Mouse (Mus musculus) monocyte, adult 5-6 weeks (primary cell): Measurements from ENCODE around the gene Dus3l. TPM values are rescaled to one million over a fixed set of nuclear protein-coding genes. Genes with fewer than 3 reads are reported as not detected.
A peak's percentile ranks its signal among the peaks of the same experiment; 100 is the strongest.

Experiments
- ATAC-seq: fragments of 153-309, 156-312 bp; replicated peaks from 2 replicates; pipeline ENCODE4 v1.8.0; 2017; ENCODE audit warnings: mild to moderate bottlenecking; ENCODE audit not compliant: low TSS enrichment, insufficient number of reproducible peaks, severe bottlenecking, poor library complexity, low FRiP score
- total RNA-seq: library from RNA; stranded (forward); fragments of 200-1000, 200-491, 200-594 nt; gene quantifications from 3 replicates; pipeline ENCODE4 v1.2.3, GENCODE M21; 2017

Gene Dus3l
- total RNA-seq, 1 experiment from 2014 or later = 15.0 TPM

DNA sequence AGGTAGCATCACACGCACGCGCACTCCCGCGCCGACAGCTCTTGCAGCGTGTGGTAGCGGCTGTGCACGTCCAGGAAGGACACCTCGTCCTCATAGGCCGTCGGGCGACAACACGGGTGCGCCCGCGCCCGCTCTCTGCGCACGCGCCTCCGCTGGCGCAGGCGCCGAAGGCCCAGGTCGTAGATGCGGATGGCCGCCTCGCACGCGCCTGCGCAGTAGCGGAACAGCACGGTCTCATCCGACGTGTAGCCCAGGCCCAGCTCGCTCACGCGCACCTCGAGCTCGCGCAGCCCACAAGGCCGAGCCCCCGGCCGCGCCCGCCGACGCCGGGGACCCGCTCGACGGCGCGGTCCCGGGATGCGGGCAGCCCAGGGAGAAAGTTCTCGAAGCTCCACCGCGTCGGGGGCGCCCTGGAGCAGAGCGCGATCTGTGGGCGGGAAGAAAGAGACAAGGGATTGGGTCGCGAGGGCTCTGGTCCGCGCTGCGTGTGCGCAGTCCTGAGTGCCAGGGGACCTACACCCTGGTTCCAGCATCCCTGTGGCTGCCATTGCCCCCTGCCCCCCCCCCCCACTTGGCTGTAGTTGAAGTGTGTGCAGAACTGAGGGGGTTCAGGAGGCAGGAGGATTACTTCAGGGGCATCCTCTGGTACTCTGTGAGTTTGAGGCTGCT is 13.0 kb upstream of the Dus3l start:
- no peak for ATAC-seq

- ATAC-seq = no peak
These were observed 11.1 kb upstream of the Dus3l start for GRCm38 (mm10) chr17:56753452-56753851.

- no peak for ATAC-seq
These were observed 10.0 kb upstream of the Dus3l start for GRCm38 (mm10) chr17:56754271-56755185.

GRCm38 (mm10) chr17:56756703-56757399 is 7.7 kb upstream of the Dus3l start:
- ATAC-seq = no peak

DNA sequence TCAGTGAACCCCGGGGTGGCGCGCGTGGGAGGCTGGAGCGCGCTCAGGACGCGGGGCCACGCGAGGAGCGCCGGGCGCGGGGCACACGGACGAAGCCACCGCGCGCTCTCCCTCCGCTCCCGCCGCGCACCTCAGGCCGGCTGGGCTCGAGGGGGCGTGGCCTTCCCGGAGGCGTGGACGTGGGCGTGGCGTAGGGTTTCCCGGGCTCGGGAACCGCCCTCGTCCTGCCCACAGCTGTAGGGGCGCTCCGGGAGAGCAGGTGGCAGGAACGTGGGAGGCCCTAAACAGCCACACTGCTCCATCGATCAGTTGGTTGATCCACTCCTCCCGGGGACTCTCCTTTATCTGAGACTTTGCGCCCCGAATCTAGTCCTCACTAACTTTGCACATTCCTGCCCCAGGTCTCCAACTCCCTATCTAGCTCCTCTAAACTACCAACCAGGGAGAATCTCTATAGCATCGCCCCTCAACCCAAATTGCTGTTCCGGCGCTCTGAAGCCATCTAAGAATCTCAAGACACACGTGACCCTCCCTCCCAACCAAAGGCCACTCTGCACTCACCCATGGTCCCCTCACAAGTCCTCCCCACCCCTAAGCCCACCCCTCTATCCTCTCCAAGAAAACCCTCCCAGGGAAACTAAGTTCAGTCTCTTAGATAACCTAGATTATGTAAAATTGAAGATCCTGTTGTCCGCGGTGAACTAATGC is 7.0 kb upstream of the Dus3l start, which contains the start of gene Nrtn:
TSS of gene Nrtn (minus strand) at position 115 of the 708 bp plus-strand sequence.
- no peak for ATAC-seq

GRCm38 (mm10) chr17:56758132-56758531 is 6.4 kb upstream of the Dus3l start:
- no peak for ATAC-seq

GRCm38 (mm10) chr17:56759261-56759660 is 5.3 kb upstream of the Dus3l start:
- no peak for ATAC-seq

DNA sequence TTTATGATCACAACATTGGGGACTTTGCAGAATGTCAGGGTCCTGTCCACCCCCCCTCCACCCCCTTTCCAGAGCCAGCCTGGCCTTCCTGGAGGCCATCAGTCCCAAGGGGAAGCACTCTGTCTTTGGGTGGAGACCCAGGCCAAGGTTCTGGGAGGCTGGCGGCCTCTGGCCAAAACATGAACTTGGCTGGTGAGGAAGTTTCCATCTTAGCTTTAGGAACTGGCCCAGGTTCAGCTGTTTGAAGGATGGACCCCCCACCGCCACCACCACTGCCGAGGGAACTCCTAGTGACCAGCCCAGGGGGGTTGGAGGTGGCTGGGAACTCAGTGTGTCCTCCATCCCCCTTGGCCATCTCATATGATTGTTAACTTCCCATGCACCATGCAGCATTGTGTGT is 3.5 kb upstream of the Dus3l start:
- ATAC-seq = no peak

DNA sequence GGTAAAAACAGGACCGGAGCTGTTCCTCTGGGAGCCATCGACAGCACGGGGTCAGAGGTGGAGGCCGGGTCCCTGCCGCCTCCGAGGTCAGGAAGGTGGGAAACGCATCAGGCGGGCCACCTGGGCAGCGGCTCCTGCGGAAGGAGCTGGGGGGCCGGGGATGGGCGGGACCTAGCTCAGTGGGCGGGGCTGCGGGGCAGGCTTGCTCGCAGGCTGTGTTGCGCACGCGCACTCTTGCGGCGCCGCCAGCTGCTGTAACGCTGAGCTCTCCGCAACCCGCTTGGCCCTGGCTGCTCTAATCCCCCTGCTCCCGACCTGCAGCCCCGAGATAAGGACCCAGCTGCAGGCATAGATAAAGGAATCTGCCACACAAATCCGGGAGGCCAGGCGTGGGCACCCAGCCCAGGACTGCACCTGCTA is 2.6 kb upstream of the Dus3l start:
- 0 out of 2 replicates have a peak, but pooled peaks have one; percentile 2 for ATAC-seq

DNA sequence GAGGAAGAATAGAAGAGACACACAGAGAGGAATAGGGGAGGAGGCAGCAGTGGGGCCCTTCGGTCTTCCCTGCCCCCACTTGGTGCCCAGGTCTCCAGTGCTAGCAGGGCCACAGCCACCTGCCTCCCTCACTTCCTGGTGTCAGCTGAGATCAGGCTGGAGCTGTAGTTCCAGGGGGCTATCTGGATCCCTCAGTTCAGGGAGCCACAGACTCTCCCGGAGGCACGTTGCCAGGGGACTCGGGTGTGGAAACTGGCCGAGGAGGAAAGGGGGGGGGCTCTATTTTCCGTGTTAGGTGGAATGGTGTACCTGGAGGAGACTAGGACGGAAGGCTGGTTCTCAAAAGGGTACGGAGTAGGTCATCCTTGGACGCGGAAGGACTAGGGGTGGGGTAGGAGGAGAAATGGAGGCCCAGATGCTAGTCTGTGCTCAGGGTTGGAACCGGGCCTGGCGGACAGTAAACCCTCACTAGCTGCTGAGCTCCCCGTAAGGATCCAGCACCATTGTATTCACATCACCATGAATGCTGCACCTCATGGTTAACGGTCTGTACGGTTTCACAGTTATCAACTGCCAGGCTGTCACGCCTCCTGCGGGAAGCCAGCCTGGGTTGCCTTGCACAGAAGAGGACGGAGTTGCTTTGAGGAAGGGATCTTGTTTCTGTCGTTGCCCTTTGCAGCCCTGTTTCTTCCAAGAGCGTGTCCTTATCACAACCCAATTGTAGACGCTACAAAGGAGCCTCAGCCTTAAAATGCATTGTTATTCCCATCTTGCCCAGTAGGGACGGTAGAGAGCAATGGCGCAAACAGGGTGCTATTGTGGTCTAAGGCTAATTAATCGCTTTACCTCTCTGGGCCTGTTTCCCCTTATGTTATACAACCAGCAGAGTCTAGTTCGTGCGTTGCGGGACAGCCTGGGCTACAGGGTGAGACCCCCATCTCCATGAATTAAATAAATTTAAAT is 1.5 kb upstream of the Dus3l start:
- ATAC-seq = peak; percentile 15; the same call in 1 of the 2 replicates

GRCm38 (mm10) chr17:56763741-56764250 is 761 bp upstream of the Dus3l start:
- no peak for ATAC-seq

DNA sequence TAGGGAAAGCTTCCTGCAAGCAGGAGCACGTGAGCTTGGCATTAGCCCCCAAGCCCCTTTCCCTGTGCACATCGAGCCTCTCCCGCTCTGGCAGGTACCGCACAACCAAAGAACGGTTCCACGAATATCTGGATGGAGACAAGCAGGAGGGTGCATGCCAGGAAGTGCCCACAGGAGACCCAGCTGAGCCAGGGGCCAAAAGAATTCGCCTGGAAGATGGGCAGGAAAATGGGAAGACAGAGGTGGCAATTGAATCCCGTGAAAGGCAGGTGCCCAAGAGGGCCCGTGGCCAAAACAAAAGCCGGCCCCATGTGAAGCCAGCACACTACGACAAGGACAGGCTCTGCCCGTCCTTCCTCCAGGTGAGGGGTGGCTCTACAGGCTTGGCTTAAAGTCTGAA is 874 bp downstream of the Dus3l start:
- ATAC-seq = no peak

DNA sequence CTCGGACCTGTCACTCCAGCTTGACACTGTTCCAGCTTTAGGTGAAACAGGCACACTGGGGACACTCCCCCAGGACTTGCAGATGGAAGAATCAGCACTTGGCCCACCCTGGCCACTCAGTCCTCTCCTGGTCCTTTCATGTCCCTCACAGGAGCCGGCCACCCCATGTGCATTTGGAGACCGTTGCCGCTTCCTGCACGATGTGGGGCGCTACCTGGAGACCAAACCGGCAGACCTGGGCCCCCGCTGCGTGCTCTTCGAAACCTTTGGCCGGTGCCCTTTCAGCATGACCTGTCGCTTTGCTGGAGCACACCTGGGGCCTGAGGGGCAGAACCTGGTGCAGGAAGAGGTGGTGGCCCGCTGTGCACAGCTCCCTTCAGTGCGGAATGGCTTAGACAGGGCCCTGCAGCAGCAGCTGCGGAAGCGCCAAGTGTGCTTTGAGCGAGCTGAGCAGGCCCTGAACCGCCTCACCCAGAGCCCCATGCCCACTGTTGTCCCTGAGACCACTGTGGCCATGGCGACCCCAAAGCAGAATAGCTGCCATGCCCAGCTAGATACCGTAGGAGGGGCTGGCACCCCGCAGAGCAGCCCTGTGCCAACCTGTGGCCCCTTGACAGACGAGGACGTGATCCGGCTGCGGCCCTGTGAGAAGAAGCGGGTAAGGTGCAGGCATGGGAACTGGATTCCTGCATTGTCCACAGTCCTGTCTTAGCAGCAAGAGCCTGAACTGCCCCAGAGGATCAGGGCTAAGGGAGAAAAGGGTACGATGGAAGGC is 2.3 kb downstream of the Dus3l start:
- ATAC-seq = no peak

GRCm38 (mm10) chr17:56767531-56768135 is 3.1 kb downstream of the Dus3l start:
- ATAC-seq = no peak

DNA sequence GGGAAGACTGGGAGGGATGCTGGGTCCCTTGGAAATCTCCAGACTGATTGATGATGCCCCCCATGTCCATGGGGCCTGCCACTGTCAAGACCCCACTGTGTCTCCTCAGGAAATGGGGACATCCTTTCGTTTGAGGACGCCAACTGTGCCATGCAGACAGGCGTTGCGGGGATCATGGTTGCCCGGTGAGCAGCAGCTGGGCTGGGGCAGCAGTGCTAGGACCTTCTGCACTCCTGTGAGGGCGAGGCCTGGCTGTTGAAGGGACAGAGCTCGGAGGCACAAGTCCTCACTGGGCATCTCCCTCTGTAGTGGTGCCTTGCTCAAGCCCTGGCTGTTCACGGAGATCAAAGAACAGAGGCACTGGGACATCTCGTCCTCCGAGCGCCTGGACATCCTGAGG is 4.4 kb downstream of the Dus3l start:
- ATAC-seq = no peak

GRCm38 (mm10) chr17:56769950-56770349 is 5.4 kb downstream of the Dus3l start, which contains the start of gene Prr22:
Prr22 (plus strand) TSS chr17:56770250.
- no peak for ATAC-seq
